Mouse (Mus musculus) left cerebral cortex, adult 8-10 months (tissue): Measurements from ENCODE around the gene Trim71. TPM values are rescaled to one million over a fixed set of nuclear protein-coding genes. Genes with fewer than 3 reads are reported as not detected.

Experiments used
- DNase-seq, 2 experiments: peaks; one replicate each; pipeline ENCODE4 v3.0.0; 2022; ENCODE audit warnings: low spot score in 2 of 2
- total RNA-seq, 4 experiments: library from RNA; stranded (reverse); gene quantifications; 2 replicates each; pipeline ENCODE4 v1.2.4; 2022

The Trim71 gene
- total RNA-seq, result under 1 TPM; 0.46 to 0.67 (median 0.59) TPM

DNA sequence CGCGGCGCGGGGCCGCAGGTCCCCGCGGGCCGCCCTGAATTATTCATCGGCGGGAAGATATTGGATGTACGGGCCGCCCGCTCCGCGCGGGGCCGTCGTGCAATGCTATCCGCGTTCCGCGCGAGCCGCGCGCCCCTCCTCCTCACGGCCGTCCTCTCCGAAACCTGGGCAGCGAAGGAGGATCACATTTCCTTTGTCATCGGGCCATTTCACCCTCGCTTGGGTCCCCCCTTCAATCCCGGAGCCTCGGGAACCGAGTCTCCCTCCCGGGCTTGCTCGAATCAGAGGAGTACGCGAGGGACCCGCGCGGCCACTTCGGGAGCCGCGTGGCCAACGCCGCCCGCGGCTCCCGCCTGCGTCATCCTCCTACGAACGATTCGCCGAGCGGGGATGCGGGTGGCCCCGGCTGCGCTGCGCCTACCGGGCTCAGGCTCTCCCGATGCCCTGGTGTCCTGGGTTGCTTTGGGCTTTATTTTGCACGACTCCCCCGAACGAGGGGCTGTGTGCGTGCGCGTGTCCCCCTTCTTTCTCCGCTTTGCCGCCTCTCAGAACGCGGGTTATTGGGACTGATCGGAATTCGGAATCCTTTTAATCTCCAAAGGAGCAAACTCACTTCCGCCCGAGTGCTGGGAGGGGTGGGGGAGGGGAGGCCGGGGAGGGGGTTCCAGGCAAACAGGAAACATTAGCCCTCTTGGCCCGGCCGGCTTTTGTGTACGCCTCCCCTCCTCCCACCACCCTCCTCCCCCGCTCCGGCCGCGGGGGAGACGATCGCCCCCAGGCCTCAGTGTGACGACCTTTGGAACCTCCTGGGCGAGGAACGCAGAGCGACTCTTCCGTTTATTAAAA, at the start of gene Trim71:
Gene Trim71 (minus strand): TSS at position 609 of the 846 bp plus-strand sequence.
- no peak for DNase-seq

DNA sequence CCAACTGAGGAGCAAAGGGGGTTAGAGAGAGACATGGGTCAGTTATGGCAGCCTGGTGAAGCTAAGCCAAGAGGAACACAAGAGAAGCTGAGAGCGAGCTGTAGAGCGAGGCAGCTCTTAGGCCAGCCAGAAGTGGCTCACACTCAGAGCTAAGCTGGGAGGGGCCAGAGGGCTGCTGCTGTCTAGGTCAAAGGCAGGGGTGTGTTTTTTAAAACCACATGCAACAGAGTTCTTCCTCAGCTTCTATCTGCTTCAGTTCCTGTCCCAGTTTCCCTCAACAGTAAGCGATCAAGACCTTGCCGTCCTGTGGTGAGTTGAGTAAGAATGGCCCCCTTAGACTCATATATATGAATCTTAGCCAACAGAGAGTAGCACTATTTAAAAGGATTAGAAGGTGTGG, 48.9 kb upstream of the Trim71 start:
- no peak for DNase-seq

GRCm38 (mm10) chr9:114612566-114612965, 48.4 kb upstream of the Trim71 start:
- no peak for DNase-seq

DNA sequence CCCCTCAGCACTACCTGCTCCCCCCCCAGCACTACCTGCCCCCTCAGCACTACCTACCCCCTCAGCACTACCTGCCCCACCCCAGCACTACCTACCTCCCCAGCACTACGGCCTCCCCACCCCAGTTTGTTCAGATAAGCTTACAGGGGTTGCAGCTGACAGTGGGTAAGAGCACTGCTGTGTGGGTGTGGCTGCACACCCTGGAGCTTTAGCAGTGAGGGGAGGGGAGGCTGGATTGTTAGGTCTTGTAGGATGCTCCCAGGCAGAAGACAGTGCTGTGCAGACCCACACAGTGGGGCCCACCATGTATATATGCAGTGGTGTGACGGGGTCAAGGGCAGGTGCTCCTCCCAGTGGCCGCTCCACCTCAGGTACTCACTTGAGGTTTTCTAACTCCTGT, 46.1 kb upstream of the Trim71 start:
- no peak for DNase-seq

DNA sequence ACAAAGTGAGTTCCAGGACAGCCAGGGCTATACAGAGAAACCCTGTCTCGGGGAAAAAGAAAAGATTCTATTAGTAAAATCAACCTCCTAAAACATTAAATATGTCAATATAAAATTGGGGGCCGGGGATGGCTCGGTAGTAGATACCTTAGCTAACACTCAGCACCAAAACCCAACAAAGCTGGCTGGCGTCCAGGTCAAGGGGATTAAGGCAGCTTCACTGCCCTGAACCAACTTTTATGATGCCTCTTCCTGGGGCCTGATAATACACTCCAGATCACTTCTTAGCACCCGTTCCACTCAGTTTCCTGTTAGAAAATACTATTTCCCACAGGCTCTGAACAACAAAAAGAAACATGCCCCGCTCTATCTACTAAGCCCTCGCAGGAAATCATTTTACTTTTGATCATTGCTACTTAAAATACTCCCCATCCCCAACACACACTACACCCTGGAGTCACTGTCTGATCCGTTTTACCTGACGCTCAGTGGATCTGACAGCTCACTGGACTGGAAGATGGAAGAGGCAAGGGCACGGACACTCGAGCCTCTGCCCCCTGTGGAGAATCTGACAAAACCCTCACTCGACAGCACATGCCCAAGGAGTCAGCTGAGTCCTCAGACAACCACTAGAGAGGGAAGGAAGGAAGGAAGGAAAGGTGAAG, 39.8 kb upstream of the Trim71 start:
- no peak for DNase-seq

DNA sequence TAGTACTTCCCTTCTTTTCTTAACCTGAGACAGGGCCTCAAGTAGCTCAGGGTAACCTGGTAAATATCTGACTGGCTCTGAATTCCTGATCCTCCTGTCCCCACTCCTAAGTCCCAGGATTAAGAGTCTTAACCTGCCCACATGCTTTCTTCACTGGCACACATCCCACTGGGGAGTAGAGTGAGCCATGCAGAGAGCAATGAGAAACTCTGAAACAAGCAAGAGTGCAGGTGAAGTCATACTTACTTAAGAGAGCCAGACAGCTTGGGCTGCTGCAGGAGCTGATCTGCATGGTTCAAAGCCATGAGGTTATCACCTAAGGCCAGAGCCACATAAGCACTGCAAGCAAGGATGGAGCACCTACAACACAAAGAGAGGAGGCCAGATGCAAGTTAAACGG, 36.9 kb upstream of the Trim71 start:
- no peak for DNase-seq

DNA sequence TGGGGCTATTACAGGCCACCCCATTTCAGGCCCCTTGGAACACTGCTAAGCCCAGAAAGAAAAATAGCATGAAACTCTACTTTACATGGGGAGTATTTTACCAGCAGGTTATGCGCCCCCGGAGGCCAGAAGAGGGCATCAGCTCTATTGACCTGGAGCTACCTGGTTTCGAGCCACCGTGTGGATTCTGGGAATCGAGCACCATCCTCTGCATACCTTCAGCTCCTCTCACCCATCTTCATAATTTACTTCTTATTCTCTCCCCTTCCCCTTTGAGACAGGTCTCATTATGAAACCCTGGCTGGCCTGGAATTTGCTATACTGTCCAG, 20.8 kb upstream of the Trim71 start:
- no peak for DNase-seq

- DNase-seq, result no peak
These were observed 20.2 kb upstream of the Trim71 start for GRCm38 (mm10) chr9:114584183-114585016.

DNA sequence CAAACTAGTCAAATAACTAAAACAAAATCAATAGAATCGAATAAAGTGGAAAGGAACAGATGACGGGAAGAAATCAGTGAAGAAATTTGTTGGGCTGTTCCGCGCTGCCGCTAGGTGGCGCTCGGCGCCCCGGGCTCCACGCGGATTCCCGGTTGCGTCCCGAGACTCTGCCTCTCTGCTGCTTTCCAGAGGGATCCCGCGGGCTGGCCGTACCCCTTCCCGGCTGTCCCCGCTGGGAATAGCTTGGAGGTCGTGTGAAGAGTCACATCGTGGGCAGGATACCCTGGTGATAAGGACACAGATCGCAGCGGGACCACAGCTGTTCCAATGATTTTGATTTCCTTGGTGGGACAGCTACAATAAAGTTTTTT, 19.6 kb upstream of the Trim71 start:
- peak in 1 of 2 experiments; percentile 45 for DNase-seq

GRCm38 (mm10) chr9:114578646-114579045, 14.5 kb upstream of the Trim71 start:
- DNase-seq, result no peak

DNA sequence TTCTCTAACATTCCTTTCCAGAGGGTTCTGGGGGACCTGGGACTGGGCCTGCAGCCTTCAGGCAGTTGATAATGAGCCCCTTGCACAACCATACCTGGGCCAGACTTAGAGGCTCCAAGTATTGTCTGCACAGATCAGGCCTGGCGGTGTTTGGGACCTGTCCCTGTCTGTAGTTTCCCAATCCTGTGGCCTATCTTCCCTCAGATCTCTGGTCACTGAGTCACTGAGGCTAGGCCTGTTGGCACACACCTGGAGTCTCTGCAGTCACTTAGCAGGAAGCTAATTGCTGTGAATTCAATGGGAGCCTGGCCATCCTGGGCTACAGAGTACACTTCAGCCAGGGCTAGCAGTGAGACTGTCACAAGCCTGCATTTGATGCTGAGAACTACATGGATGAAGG, 11.8 kb upstream of the Trim71 start:
- no peak for DNase-seq

DNA sequence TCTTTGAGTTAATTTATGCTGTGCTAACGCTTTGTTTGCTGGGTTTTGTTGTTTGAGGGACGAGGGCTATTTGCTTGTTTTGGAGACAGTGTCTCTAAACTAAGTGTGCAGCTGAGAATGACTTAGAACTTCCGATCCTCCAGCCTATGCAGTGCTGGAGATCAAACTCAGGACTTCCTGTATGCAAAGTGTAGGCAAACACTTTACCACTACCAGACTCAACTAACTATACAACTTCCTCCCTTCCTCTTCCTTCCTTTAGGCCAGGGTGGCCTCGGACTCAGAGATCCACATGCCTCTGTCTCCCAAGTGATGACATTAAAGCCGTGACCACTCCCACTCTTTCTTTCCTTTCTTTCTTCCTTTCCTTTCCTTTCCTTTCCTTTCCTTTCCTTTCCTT, 9.4 kb upstream of the Trim71 start:
- DNase-seq, result no peak

DNA sequence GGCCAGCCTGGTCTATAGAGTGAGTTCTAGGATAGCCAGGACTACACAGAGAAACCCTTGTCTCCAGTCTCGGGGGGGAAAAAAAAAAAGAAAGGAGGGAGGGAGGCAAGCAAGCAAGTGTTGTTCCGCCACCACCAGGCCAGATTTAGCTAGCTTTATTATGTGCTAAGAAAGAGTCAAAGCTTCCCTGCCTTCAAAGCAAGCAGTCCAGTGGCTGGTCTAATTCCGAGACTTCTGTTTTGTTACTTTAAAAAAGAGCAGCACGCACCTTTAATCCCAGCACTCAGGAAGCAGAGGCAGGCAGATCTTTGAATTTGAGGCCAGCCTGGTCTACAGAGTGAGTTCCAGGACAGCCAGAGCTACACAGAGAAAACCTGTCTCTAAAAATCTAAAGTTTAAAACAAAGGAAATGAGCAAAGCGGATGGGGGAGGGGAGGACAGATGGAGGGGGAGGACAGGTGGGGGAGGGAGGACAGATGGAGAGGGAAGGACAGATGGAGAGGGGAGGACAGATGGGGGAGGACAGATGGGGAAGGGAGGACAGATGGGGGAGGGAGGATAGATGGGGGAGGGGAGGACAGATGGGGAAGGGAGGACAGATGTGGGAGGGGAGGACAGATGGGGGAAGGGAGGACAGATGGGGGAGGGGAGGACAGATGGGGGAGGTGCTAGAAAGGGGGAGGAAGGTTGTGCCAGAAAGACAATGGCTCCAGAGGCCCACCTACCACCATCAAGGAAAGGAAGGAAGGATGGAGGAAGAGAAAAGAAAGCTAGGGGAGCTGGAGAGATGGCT, 4.7 kb upstream of the Trim71 start:
- no peak for DNase-seq

GRCm38 (mm10) chr9:114564667-114565066, 498 bp upstream of the Trim71 start:
- DNase-seq, result no peak

DNA sequence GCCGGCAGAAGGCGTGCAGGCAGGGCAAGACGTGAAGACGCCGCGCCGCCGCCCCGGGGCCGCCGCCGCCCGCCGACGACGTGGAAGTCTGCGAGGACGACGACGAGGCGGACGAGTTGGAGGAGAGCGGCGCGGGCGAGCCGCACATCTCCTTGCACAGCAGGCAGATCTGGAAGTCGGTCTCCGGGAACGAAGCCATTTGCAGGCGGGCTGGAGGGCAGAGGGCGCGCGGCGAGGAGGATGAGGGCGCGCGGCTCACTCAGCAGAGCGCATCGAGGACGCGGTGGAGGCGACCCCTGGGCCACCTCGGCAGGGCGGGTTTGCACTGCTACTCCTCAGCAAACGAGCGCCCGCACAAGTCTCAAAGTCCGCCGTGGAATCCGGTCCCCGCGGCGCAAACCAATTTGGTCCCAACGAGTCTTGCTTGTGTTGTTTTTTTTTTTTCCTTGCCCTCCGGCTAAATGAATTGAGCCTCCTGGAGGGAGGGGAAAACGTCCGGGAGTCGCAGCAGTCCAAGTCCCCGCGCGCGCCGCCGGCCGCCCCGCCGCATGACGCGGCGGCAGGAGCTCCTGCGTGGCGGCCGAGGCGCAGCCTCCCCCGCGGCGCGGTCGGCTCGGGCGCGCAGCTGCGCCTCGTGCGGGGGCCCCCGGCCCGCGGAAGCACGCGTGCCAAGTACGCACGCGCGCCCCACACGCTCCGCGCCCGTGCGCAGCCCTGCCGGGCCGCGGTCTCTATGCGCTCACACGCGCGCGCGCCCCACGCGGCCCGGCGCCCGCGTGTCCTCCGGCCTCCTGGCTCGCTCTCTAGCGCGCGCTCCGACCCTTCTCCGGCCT, 1.0 kb downstream of the Trim71 start:
- DNase-seq, result no peak

GRCm38 (mm10) chr9:114562031-114562918, 1.9 kb downstream of the Trim71 start:
- DNase-seq, result no peak

DNA sequence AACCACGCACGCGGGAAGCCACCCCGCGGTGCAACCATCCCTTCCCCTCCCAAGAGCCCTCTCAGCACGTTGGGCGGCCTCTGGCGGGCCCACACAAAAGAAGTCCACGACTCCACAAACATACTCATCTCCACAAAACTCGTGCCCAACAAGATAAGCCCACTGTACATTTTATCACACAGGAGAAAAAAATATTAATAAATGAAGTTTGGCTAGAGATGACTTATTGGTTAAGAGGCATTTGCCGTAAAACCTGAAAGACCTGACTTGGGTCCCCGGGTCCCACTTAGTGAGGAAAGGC, 2.5 kb downstream of the Trim71 start:
- DNase-seq, result no peak

DNA sequence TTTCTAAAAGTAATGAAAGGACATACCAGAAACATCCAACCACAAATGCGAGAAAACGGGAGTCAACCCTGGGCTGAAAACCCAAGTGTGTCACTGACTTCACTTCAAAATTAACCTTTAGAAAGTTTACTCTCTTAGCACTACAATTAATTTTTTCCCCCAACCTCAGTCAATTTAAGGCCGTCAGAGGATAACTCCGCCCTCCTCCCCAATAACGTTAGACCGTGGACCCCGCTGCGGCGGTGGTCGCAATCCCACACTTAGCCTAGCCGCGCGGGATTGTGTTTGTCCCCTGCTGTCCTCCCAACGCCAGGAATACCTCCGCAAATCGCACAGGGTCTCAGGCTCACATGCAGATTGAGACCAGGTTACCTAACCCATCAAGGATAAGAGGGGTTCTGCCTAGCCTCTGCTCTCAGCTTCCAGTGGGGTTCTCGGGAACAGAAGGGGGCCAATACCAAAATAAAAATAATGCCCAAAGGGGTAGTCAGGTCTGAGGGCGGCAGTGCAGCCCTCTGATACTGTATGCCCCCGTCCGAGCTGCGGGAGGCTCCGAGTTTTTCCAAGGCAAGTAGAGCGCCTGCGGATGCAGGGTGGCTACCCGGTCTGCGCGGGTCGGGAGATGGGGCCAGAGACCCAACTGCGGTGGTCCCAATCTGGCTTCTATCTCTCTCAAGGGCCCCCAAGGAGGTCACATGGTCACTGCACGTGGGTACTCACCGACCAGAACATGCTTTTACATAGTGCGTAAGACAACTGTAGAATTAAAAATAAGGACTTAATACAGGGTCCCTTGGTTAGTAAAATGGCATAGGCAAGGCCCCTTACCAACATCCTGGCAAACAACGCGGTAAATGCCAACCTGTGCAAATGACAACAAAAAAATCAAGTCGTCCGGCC, 3.1 kb downstream of the Trim71 start:
- no peak for DNase-seq

DNA sequence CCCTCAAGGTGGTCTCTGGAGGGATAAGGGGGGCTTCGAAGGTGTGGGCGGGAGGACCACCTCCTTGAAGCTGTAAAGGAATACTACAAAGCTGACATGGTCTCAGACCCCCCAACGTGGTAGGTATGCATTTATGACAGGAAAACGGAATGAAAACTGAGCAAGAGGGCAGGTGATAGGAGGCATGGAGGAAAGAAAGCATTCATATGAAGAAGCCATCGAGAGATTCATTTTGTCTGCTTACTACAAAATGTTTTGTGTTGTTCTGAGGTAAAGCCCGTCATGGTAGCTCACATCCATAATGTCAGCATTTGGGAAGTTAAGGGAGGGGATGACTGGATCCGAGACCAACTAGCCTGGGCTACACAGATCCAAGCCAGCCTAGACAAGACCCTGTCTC, 4.0 kb downstream of the Trim71 start:
- no peak for DNase-seq
